Mouse (Mus musculus): Measurements from ENCODE around the gene Cdon. TPM values are rescaled to one million over a fixed set of nuclear protein-coding genes. Genes with fewer than 3 reads are reported as not detected.

The Cdon gene
- total and polyA plus RNA-seq, 3 experiments: 1.0 to 1.5 TPM; not detected in 1

DNA sequence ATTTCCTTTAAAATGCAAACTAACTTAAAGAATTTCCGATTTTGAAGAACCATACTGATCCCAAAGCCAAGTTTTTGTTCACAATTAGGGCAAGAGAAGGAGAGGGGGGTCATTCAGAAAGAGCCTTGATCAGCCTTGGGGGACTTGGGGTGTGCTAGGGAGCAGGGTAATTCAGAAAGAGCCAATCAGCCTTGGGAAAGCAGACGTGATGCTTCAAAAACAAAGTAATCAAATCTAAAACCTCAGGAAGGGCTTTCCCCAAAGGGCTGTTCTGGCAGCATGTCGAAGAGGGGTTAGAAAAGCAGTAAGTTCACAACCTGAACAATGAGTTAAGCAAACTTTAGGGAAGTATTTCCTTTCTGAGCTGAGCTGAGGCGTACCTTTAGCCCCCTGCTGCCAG lies 26.0 kb downstream of the Cdon start:
- no peak overlapping the region for H3K4me3 ChIP-seq (ENCODE audit: control insufficient read depth in 1 of 2, insufficient read depth in 1 of 2, low read depth in 2 of 2, low read length in 2 of 2)
- TF ChIP-seq USF1 (IDR thresholded peaks at IDR 0.05; ENCODE audit: low read depth, low read length): no peak
- no peak for DNase-seq (ENCODE audit: low read depth, low spot score)
- no peaks in the 10 kb centered on the region for H3K79me2 ChIP-seq (ENCODE audit: control insufficient read depth, insufficient read depth, low read length, poor library complexity)
- no peaks in the 10 kb centered on the region for H3K4me1 ChIP-seq (ENCODE audit: control insufficient read depth in 1 of 2, insufficient read depth in 2 of 2, low read length in 2 of 2)
- H3K9me3 ChIP-seq (replicated peaks; ENCODE audit: insufficient read depth, low read length): no peaks in the 10 kb centered on the region
- no peak overlapping the region for H3K9ac ChIP-seq (ENCODE audit: control insufficient read depth, low read depth, low read length, poor library complexity, severe bottlenecking)
- H3K27me3 ChIP-seq (ENCODE audit: control insufficient read depth in 1 of 2, insufficient read depth in 2 of 2, low read length in 2 of 2): no peaks in the 10 kb centered on the region
- no peak overlapping the region for H3K27ac ChIP-seq (ENCODE audit: control insufficient read depth, low read depth, low read length)
- H3K36me3 ChIP-seq (ENCODE audit: control insufficient read depth in 1 of 2, insufficient read depth in 2 of 2, low read length in 2 of 2): no peaks in the 10 kb centered on the region

GRCm38 (mm10) chr9:35453311-35453710 lies 32.4 kb downstream of the Cdon start:
- Histone ChIP-seq H3K4me1 (ENCODE audit: control insufficient read depth in 1 of 2, insufficient read depth in 2 of 2, low read length in 2 of 2) (no peaks in the 10 kb centered on the region), H3K9ac (ENCODE audit: control insufficient read depth, low read depth, low read length, poor library complexity, severe bottlenecking) (no peak overlapping the region), H3K4me3 (ENCODE audit: control insufficient read depth in 1 of 2, insufficient read depth in 1 of 2, low read depth in 2 of 2, low read length in 2 of 2) (no peak overlapping the region), H3K9me3 (replicated peaks; ENCODE audit: insufficient read depth, low read length) (no peaks in the 10 kb centered on the region), H3K36me3 (ENCODE audit: control insufficient read depth in 1 of 2, insufficient read depth in 2 of 2, low read length in 2 of 2) (no peaks in the 10 kb centered on the region), H3K79me2 (ENCODE audit: control insufficient read depth, insufficient read depth, low read length, poor library complexity) (no peaks in the 10 kb centered on the region), H3K27me3 (ENCODE audit: control insufficient read depth in 1 of 2, insufficient read depth in 2 of 2, low read length in 2 of 2) (no peaks in the 10 kb centered on the region), H3K27ac (ENCODE audit: control insufficient read depth, low read depth, low read length) (no peak overlapping the region)
- no peak for DNase-seq (ENCODE audit: low read depth, low spot score)
- TF ChIP-seq ZC3H11A (IDR thresholded peaks at IDR 0.05; ENCODE audit: low read depth, low read length) (no peak), EP300 (IDR thresholded peaks at IDR 0.05; ENCODE audit: low read depth in 1 of 2, low read length in 2 of 2) (no peak), GATA1 (IDR thresholded peaks at IDR 0.05; ENCODE audit: low read depth, low read length) (no peak), MAFK (IDR thresholded peaks at IDR 0.05; ENCODE audit: borderline replicate concordance, low read depth, low read length) (no peak), TCF12 (IDR thresholded peaks at IDR 0.05; ENCODE audit: low read depth, low read length) (no peak), JUND (IDR thresholded peaks at IDR 0.05; ENCODE audit: low read depth, low read length) (no peak), USF1 (IDR thresholded peaks at IDR 0.05; ENCODE audit: low read depth, low read length) (no peak), MXI1 (IDR thresholded peaks at IDR 0.05; ENCODE audit: low read depth, low read length) (no peak), POLR2AphosphoS5 (IDR thresholded peaks at IDR 0.05; ENCODE audit: borderline replicate concordance, low read depth, low read length) (no peak), MYC (IDR thresholded peaks at IDR 0.05; ENCODE audit: low read depth, low read length) (no peak)

- H3K4me3 ChIP-seq (ENCODE audit: control insufficient read depth in 1 of 2, insufficient read depth in 1 of 2, low read depth in 2 of 2, low read length in 2 of 2): no peak overlapping the region
- DNase-seq (ENCODE audit: low read depth, low spot score): no peak
- no peaks in the 10 kb centered on the region for H3K9me3 ChIP-seq (replicated peaks; ENCODE audit: insufficient read depth, low read length)
- no peak overlapping the region for H3K27ac ChIP-seq (ENCODE audit: control insufficient read depth, low read depth, low read length)
- TF ChIP-seq CHD1 (IDR thresholded peaks at IDR 0.05; ENCODE audit: low read depth, low read length): no peak
- TF ChIP-seq TAL1 (IDR thresholded peaks at IDR 0.05; ENCODE audit: low read length): no peak
- TF ChIP-seq MYC (IDR thresholded peaks at IDR 0.05; ENCODE audit: low read depth, low read length): no peak
- TF ChIP-seq EP300 (IDR thresholded peaks at IDR 0.05; ENCODE audit: low read depth in 1 of 2, low read length in 2 of 2): no peak
- TF ChIP-seq POLR2AphosphoS2 (IDR thresholded peaks at IDR 0.05; ENCODE audit: low read length): no peak
- no peaks in the 10 kb centered on the region for H3K27me3 ChIP-seq (ENCODE audit: control insufficient read depth in 1 of 2, insufficient read depth in 2 of 2, low read length in 2 of 2)
- no peak overlapping the region for H3K9ac ChIP-seq (ENCODE audit: control insufficient read depth, low read depth, low read length, poor library complexity, severe bottlenecking)
- no peaks in the 10 kb centered on the region for H3K4me1 ChIP-seq (ENCODE audit: control insufficient read depth in 1 of 2, insufficient read depth in 2 of 2, low read length in 2 of 2)
- no peaks in the 10 kb centered on the region for H3K79me2 ChIP-seq (ENCODE audit: control insufficient read depth, insufficient read depth, low read length, poor library complexity)
- no peaks in the 10 kb centered on the region for H3K36me3 ChIP-seq (ENCODE audit: control insufficient read depth in 1 of 2, insufficient read depth in 2 of 2, low read length in 2 of 2)
Observed at GRCm38 (mm10) chr9:35459594-35459993, 38.7 kb downstream of the Cdon start.
